Mouse (Mus musculus) kidney, postnatal 10 days (tissue): ENCODE data around the gene Rad51b.

Experiments
- DNase-seq: peaks from one replicate; pipeline ENCODE4 v3.0.0; 2021; ENCODE audit warnings: mixed read lengths

Gene Rad51b

DNA sequence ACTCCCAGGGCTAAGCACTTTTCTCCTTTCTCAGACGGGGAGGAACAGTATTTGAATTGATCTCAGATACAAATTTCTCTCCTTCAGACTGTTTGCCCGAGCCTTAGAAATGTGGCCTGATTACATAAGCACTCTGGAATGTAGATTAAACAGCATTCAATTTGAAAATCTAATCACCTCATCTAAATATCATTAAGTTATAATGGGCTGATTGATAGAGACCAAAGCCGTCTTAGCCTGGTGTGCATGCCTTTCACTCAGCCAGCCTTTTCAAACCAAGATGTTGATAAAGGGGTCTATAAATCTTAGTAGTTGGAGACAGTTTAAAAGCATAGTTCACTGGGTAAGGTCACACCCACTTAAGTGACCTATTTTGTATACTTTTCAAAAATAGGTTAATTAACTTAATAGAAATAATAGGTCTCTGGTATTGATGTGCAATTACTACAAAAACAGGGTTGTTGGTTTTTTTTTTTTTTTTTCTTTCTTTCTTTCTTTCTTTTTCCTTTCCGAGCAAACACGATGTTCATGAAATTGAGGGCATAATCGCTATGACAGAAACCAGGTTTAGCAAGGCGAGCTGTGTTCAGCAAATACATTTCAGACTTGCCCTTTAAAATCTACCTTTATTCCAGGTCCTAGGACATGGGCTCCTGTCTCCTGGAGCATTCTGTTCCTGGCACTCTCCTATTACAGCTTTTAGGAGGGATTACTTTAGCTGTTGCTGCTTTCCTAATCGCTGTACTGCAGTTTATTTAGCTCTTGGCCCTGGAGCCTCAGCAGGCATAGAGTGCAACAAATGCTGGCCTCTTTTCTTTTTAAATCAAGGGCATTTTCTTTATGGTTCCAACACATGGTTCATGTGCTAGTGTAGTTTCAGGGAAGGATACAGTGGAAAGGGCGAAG is 238.7 kb downstream of the Rad51b start:
- DNase-seq: no peak

DNA sequence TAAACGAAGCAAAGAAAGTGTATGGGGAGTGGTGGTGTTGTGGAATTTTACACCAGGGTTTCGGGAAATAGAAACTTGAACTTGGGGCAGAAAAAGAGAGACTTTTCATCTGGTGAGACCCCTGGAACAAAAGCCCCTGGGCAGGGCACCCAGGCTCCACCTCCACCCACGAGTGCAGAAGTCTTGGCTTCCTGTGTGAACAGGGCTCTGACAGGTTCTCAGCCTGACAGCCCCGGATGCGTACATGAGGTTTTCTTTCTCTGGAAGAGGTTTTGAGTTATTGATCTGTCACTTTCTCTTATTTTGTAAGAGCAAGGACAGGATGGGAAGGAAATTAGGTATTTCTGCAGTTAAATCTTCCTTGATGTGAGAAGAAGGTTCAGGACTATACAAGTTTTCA is 243.1 kb downstream of the Rad51b start:
- no peak for DNase-seq

DNA sequence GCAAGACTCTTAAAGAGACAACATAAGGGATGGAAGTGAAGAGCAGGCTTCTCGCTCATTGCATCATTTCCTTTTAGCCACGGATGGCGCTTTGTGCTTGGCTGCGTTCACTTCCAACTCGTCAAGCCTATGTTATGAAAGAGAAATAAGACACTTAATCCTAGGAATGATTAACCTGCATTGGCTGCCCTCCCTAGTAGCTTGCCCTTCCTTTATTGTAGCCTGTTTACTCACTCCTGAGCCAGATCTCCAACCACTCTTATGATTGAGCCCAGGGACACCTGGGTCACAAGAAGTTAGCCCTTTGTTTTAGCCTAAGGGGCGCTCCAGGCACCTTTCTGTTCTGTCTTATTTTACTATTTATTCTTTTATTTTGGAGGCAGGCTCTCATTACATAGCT is 244.5 kb downstream of the Rad51b start:
- DNase-seq: peak; percentile 51

DNA sequence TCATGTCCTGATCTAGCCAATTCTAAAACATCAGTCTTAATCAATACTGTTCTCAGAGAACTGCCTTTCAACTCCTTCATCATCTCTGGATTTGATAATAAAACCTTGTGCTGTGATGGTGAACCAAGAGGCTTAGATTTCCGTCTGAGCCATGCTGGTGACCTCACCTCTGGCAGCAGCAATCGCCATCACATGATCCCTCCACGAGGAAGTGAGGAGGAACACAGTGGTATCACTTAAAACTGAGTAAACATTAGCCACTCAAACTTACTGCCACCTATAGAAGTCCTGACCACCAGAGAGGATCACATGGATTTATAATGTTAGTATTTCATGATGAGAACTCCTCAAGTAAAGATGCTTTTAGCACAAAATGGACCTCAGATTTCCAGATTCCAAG is 248.0 kb downstream of the Rad51b start:
- DNase-seq: no peak

DNA sequence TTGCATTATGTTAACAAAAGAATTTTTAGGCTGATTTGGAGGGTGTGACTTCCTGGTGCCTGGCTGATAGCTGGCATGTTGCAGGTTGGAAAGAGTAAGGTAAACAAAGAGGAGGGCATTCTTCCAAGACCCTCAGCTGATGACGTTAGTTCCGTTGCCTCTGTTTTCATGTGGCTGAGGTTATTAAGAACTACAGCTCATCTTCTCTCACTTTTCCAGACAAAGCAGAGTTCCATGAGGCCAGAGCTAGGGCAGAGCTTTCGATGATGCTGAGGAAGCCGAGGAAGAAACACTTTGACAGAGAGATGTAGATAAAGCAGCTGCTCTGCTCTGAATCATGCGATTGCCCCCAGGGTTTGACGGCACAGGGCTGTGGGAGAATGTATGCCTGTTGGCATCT is 250.5 kb downstream of the Rad51b start:
- peak; percentile 27 for DNase-seq

DNA sequence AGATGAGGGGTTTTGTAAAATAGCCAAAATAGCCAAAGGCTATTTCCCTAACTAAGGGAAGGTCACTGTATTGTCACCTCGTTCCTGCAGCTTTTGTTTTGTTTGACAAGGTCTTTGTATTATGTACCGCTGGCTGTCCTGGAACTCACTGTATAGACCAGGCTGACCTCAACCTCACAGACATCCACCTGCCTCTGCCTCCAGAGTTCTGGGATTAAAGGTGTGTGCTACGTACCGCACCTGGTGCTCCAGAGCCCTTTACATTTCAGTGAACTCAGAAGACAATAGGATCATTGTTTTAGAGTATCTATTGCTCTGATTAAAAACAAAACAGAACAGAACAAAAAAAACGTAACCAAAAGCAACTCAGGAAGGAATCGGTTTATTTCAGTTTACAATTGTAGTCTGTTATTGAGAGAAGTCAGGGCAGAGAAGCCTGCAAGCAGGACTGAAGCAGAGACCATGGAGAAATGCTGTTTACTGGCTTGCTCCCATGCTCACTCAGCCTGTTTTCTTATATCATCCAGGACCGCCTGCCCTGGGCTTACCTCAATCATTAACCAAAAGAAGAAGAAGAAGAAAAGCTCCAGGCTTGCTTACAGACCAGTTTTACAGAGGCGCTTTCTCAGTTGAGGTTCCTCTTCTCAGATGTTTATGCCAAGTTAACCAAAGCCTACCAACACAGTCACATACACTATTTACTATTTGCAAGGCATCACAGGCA is 251.7 kb downstream of the Rad51b start:
- DNase-seq: peak; percentile 37

DNA sequence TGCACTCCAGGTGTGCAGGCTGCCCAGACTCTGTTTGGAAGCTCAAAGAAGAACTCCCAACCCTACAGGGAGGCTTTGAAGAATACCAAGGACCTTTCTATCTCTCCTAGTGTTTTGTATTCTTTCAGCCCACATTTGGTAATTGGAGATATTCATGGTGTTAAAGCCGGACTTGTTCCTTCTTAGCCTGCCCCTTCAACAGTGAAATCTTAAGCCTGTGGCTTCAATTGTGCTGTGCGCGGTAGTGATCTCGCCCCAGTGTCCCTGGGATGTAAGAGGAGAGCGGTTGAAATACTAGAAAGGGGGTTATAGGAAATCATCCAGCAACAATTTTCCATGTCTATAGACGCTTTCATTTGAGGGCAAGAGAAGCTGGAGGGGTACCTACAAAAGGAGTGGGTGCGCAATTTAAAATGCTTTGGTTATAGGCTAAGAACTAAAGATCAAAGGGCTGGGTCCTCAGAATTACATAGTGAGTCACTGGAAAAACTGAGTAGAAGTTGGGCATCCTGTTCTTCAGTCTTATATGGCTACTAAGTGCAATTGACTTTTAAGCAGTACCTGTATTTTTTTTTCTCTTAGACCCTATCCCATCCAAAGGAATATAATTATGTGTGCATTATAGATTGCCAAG is 253.1 kb downstream of the Rad51b start:
- no peak for DNase-seq

DNA sequence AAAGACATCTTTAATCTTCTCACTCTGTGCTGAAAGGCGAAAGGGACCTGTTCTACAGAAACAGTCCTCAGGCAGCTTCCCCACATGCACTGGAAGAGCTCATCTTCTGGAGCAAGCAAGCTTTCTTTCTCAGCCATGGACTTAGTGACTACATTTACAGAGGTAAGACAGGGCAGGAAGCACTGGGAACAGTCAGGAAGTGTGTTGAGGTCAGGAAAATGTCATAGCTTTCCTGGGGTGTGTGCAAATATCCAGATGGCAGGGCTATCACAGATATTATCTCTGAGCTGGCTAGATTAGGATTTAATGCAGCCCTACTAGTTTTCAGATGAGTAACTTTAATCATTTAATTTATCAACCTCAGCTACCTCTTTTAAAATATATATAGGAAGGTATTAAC is 254.2 kb downstream of the Rad51b start:
- DNase-seq: no peak

DNA sequence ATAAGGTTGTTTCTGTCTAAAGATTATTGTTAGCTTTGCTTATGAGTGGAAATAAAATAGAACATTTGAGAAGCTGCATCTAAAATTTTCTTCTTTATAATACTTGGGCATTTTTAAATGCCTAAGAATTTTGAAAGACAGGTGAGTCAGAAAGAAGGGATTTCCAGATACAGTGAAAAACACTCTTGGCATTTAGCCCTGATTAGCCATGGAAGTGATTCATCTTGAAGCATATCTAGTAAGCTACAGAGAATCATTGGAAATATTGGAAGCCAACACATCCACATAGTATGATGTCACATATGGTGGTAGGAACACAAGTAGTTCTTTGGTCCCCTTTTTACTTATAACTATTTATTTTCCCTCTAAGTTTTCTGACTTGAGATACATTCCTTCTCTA is 256.0 kb downstream of the Rad51b start:
- no peak for DNase-seq

DNA sequence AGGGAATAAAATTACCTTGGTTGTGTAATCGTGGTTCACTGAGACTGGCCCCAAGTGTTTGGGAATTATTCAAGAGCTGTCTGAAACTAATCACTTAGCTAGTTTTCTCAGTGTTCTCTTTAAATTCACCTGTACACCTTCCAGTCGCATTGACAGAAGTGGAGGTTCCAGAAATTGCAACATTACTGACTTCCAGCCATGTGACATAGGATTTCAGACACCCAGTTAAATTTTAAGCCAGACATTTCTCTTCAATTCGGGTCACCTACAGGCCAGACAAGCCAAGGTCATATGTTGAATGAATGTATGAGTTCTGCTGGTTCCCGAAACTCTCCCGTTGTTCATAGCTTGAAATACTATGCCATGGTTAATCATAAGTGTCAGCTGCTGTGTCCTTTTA is 260.8 kb downstream of the Rad51b start:
- peak; percentile 33 for DNase-seq

DNA sequence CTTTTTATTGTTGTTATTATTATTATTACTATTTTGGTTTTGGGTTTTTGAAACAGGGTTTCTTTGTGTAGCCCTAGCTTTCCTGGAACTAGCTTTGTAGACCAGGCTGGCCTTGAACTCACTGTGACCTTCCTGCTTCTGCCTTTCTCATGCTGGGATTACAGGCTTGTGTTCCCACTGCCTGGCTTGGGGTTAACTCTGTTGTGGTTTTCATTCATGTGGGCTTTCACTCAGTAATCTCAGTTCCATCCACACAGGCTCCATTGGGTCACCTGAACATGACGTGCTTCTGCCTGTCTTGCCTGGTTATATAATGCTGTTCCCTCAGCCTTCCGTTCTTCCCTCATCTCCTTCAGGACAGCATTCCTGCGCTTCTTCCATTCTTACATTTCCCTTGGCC is 261.6 kb downstream of the Rad51b start:
- no peak for DNase-seq

DNA sequence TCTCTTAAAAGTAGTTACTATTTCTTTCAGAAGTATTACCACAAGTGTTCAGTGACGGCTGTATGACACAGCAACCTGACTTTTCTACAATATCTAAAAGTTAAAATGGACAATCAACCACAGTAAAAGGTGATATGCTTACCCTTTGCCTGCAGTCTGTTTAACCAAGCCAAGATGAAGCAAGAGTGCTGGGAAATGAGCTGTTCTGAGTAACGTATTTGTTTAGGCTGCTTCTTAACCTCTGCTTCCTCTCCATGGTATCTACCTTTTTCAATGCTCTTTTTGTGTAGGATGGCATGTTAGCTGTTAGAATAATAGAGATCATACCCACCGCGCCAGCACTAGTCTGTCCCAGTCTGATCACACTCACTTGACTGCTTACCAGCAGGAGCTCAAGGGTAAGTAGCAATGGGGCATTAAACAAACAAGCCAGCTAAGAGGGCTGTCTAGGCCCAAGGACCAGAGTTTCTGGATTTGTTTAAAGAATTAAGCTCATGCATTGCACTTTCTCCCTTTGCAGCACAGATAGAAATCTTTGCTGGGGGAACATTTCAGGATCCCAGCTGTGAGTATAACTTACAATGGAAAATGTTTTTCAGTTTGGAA is 262.4 kb downstream of the Rad51b start:
- DNase-seq: no peak

DNA sequence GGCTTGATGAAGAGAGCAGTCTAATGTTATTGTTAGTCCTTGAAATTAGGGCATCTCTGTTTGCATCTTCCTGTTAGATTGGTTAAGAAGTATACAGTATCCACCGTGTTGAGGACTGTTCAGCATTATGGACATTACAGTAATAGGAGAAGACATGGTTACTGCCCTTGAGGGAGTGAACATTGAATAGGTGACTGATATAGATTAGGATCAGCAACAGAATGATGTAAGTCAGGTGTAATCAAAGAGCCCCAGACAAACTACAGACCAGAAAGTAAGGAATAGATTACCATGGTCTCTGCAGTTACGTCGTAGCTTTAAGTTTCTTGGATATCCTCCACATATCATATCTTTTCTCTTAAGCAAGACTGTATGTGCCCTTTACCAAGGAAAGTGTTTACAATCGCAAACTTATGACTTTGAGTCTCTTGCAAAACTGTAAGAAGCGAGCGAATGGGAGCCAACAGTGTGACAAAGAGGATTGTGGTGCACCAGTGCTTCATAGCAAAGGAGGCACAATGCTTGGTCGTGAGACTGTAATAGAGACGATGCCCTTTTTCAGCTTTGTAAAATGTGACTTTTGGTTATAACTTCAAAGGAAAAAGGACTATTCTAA is 263.1 kb downstream of the Rad51b start:
- no peak for DNase-seq

DNA sequence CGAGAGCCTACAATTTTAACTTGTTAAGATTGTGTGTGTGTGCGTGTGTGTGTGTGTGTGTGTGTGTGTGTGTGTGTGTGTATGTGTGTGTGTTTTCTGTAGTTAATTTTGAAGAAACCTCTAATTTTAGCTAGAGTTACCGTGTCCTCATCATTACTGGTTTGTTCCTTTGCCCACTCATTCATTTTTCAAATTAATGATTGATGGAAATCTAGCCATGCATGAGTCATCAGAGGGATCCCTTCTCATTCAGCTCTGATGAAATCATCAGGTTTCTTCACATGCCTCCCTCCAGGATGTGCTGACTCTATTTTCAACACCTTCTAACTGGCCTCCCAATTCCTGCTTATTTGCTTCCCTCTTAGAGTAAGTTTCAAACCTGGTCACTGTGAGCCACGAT is 263.8 kb downstream of the Rad51b start:
- DNase-seq: no peak

DNA sequence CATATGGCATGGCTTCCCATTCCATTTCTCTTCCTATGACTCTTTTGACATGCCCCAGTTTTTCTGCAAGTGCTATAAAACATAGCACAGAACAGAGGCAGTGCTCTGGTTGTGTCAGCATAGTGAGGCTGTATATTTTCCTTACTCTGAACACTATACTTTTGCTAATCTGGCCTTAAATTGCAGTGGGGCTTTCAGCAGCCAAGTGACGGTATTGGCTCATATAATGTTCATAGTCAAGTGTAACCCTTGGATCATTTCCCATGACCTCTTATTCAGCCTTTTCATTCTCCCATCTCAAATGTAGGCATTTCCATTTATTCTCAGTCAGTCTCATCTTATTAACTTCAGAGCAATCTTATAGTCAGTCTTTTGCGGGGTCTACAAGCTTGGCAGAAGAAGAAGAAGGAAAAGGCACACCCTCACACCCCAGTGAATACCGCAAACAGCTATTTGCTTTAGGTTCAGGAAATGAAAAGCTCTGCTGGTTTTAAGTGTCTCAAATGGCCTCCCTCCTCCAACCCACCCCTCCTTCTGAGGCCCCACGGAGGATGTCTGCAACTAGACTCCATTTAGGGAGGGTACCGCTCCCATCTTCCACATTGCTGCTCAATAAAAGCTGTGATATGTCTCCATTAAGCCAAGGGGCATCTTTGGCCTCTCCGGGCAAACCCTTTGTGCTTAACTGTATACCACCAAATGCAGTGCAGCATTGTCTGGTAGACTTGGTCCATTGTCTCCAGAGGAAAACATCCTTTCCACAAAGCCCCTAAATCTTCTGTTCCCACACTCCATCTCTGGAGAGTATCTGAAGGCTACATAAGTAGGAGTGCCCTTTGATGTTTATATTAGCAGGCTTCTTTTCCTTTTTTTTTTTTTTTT is 277.3 kb downstream of the Rad51b start:
- DNase-seq: no peak

DNA sequence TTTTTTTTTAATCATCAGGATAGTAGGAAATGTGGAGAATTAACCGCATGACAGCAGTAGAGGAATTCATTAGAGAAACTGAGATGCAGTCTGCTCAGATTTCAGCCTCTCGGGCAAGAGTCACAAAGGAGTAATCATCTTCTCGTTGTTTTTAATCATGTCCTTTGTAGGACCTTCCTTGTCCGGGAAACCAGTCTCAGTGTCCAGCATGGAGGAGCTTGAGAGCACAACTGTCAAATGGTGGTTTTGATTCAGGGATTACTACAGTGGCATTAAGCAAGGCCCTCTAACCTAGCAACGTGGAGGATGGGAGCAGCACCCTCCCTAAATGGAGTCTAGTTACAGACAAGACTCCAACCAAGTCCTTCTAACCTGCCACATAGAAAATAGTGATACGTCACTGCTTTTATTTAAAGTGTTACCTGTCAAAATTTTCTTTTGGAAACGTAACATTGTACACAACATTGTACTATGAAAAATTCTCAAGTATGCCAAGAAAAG is 278.0 kb downstream of the Rad51b start:
- no peak for DNase-seq

DNA sequence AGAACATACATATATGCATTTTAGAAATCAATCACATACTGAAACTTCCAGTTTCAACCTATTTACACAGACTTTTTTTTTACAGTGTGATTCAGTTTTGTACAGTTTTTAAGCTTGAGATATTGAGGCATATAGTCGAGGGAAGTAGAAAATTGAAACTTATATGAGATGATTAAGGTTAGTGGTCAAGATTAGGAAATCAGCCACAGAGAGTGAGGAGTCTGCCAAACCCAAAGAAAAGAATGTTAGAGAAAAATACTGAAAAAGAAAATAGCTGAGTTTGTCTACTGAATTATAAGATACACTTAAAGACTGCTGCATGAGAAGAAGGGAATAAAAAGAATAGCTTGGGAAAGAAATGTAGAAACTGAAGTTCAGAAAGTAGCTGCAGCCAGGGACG is 280.4 kb downstream of the Rad51b start:
- DNase-seq: no peak

DNA sequence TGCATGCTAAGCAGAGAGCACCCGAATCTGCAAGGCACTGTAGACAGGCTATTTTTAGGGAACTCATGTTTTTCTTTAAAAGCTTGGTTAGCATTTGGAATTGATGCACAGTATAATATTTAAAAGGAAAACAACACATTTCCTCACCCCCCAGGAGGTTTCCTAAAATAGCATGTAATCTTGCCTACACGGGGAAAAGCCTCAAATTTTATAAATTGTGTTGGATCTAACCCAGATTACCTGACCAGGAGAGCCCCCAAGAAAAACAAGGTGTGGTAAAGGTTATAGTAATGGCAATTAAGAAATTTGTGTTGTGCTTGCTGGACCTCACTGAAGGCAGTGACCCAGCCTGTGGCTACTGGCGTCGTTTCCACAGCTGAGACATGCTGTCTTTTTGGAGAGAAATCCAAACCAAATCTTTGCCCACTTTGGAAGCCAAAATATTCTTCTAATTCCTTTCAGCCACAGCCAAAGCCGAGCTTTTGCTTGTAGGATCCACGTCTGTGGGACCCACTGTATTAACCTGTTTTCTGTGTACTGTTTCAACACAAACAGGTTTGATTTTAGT is 282.0 kb downstream of the Rad51b start:
- DNase-seq: no peak

DNA sequence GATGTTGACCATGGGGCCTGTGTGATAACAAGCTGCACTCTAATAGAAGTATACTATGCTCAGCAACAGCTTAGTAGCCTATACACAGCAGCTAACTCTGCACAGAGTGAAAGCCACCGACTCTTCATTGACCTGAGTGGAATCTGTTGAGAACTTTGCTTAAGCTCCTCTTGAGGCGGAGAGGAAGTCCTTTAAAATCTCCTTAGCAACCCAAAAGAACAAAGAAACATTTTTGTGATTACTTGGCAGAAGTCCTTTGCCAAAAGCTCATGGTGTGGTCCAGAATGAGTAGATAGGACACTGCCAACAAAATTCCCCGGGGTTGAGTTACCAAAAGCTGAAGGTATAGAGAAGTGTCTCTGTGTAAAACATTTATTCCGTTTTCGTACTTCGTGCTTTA is 282.8 kb downstream of the Rad51b start:
- no peak for DNase-seq

DNA sequence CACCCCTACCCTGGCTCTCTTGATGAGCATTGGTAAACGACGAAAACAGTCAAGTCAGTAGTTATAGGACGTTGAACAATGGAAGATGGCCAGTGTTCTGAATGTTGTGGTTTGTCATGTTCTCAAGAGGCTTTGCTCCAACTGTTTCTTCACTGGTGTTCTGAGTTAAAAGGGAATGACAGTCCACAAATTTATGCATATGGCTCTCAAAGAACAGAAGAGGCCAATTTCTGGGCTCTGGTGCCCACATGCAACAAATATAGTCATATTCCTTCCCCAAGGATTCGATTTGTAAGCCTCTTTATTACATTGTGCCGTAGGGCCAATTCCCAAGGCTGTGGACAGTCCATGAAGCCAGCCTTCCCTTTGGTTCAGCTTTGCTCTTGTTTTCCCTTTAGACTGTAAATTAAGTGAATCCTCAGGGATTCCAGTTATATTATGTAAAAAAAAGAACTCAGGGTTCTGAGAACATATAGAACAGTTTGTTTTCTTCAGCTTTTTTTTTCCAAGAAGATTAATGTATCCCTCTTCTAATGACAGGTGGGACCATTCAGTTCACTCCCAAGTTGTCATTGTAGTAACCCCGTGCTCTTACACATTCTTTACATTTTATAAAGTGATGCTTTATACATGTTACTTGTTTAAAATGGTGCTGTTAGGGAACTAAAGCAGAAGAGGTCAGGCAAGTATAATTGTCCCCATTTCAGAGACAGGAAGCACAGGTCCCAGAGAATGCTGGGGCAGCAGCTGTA is 287.6 kb downstream of the Rad51b start:
- no peak for DNase-seq

DNA sequence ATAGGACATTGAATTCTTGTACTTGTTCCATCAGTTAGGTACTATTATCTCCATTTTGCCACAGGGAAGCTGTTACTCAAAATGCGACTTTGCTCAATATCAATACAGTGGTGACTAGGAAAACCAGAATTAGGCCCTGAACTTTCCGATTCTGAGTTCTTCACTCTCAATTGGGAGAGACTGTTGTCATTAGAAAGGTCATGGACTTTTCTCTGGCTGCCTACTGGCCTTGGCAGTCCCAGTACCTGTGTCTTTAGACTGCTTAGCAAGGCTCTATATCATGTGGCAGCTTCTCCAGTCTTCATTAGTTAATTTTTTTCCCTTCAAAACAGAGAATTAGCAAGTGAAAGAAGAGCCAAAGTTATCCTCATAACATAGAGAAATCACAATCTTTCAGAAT is 288.3 kb downstream of the Rad51b start:
- no peak for DNase-seq
